32 mouse cellular contexts compared by ENCODE assay signal in the genomic region with DNA sequence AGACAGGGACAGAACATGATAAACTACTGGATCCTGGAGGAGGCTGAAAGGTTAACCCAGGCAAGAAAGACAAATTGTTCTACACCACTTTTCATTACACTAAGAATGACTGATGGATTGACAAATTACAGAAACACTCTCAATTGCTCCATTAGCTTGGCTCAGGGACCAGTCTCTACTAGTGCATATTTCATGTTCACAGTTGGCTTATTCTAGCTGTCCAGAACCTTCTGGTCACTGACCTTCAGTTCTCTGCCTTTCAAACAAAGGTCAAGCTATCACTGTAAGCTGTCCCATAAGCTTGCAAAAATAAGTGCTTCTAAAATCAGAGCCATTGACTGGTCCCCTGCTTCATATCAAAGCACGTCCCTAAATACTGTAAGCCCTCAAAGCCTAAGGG.
"Had no signal": no experiment of that assay in that cellular context is flagged by ENCODE, and none has a peak within 500 bp of the region (broad histone marks: within the 10 kb centered on the region; RNA-seq: fewer than 3 reads in every experiment).

No protein-coding gene starts in this region.

- H3K4me2 ChIP-seq: limb, embryonic 12.5 days; limb, embryonic 13.5 days; limb, embryonic 15.5 days; liver, embryonic 11.5 days; liver, embryonic 12.5 days; liver, embryonic 13.5 days; liver, embryonic 15.5 days; lung, embryonic 14.5 days; lung, embryonic 15.5 days; midbrain, embryonic 11.5 days; midbrain, embryonic 12.5 days; midbrain, embryonic 13.5 days; midbrain, embryonic 15.5 days; neural tube, embryonic 12.5 days; neural tube, embryonic 13.5 days had no signal

- H3K4me3 ChIP-seq: limb, embryonic 10.5 days; limb, embryonic 12.5 days; limb, embryonic 13.5 days; limb, embryonic 15.5 days; liver, embryonic 12.5 days; liver, embryonic 13.5 days; liver, embryonic 15.5 days; lung, embryonic 15.5 days; megakaryocyte, embryonic 14.5 days; midbrain, embryonic 10.5 days; midbrain, embryonic 12.5 days; midbrain, embryonic 13.5 days; midbrain, embryonic 15.5 days; myocyte; neural tube, embryonic 12.5 days; neural tube, embryonic 13.5 days had no signal

- ATAC-seq: liver, embryonic 12.5 days; lung, postnatal 0 days; midbrain, embryonic 13.5 days; midbrain, embryonic 15.5 days; midbrain, embryonic 16.5 days had no signal

- DNase-seq: left cerebral cortex, postnatal 4 days; liver; liver, embryonic 13.5 days; lung, adult 18-20 months; lung, adult 2 months; lung, embryonic 14.5 days; lung, postnatal 10 days; lung, postnatal 14 days; lung, postnatal 36 days; lung, postnatal 4 days; midbrain, embryonic 14.5 days had no signal

- H3K9me3 ChIP-seq: limb, embryonic 10.5 days; limb, embryonic 12.5 days; limb, embryonic 13.5 days; limb, embryonic 15.5 days; liver, embryonic 12.5 days; liver, embryonic 13.5 days; liver, embryonic 15.5 days; lung, embryonic 15.5 days; megakaryocyte, embryonic 14.5 days; midbrain, embryonic 10.5 days; midbrain, embryonic 12.5 days; midbrain, embryonic 13.5 days; midbrain, embryonic 15.5 days; neural tube, embryonic 12.5 days; neural tube, embryonic 13.5 days had no signal

- H3K36me3 ChIP-seq: limb, embryonic 10.5 days; limb, embryonic 12.5 days; limb, embryonic 13.5 days; limb, embryonic 15.5 days; liver, embryonic 12.5 days; liver, embryonic 13.5 days; liver, embryonic 15.5 days; lung, embryonic 15.5 days; midbrain, embryonic 10.5 days; midbrain, embryonic 12.5 days; midbrain, embryonic 13.5 days; midbrain, embryonic 15.5 days; neural tube, embryonic 12.5 days; neural tube, embryonic 13.5 days had no signal

- H3K27me3 ChIP-seq: limb, embryonic 12.5 days; limb, embryonic 13.5 days; limb, embryonic 15.5 days; liver, embryonic 12.5 days; liver, embryonic 13.5 days; liver, embryonic 15.5 days; lung, embryonic 15.5 days; midbrain, embryonic 12.5 days; midbrain, embryonic 13.5 days; midbrain, embryonic 15.5 days; neural tube, embryonic 12.5 days; neural tube, embryonic 13.5 days had no signal

- H3K9ac ChIP-seq: limb, embryonic 12.5 days; limb, embryonic 13.5 days; limb, embryonic 15.5 days; liver, embryonic 12.5 days; liver, embryonic 13.5 days; liver, embryonic 14.5 days; liver, embryonic 15.5 days; lung, embryonic 14.5 days; lung, embryonic 15.5 days; midbrain, embryonic 12.5 days; midbrain, embryonic 13.5 days; midbrain, embryonic 15.5 days; neural tube, embryonic 12.5 days; neural tube, embryonic 13.5 days had no signal

- H3K4me1 ChIP-seq: limb, embryonic 10.5 days; limb, embryonic 12.5 days; limb, embryonic 13.5 days; limb, embryonic 15.5 days; liver, embryonic 12.5 days; liver, embryonic 13.5 days; liver, embryonic 15.5 days; midbrain, embryonic 10.5 days; midbrain, embryonic 12.5 days; midbrain, embryonic 13.5 days; midbrain, embryonic 15.5 days; neural tube, embryonic 12.5 days; neural tube, embryonic 13.5 days had no signal

- H3K27ac ChIP-seq: limb, embryonic 10.5 days; limb, embryonic 12.5 days; limb, embryonic 13.5 days; limb, embryonic 15.5 days; liver, embryonic 12.5 days; liver, embryonic 13.5 days; liver, embryonic 14.5 days; liver, embryonic 15.5 days; lung, embryonic 15.5 days; macrophage; midbrain, embryonic 10.5 days; midbrain, embryonic 12.5 days; midbrain, embryonic 13.5 days; midbrain, embryonic 15.5 days; neural tube, embryonic 12.5 days; neural tube, embryonic 13.5 days had no signal
